Mouse (Mus musculus) retina, embryonic 14.5 days (tissue): Measurements from ENCODE around the gene Akna.

Source experiments
- DNase-seq: peaks from one replicate; pipeline ENCODE4 v3.0.0-alpha.2; 2015; ENCODE audit warnings: low spot score

The Akna gene

GRCm38 (mm10) chr4:63409908-63410582 lies 6.9 kb upstream of the Akna start:
- peak; percentile 72 for DNase-seq

GRCm38 (mm10) chr4:63409317-63409907 lies 6.3 kb upstream of the Akna start:
- DNase-seq = peak; percentile 31

- peak; percentile 85 for DNase-seq
Measured at GRCm38 (mm10) chr4:63408649-63409048, 5.5 kb upstream of the Akna start.

- no peak for DNase-seq
Measured at GRCm38 (mm10) chr4:63408247-63408646, 5.1 kb upstream of the Akna start.

- DNase-seq = no peak
Measured at GRCm38 (mm10) chr4:63405683-63406082, 2.5 kb upstream of the Akna start.

- DNase-seq = no peak
Measured at GRCm38 (mm10) chr4:63405051-63405450, 1.9 kb upstream of the Akna start.

- no peak for DNase-seq
Measured at GRCm38 (mm10) chr4:63404205-63404604, 1.1 kb upstream of the Akna start.

GRCm38 (mm10) chr4:63402558-63402957 lies 596 bp downstream of the Akna start:
- DNase-seq = no peak

- no peak for DNase-seq
Measured at GRCm38 (mm10) chr4:63402056-63402455, 1.1 kb downstream of the Akna start.

GRCm38 (mm10) chr4:63401620-63402019 lies 1.5 kb downstream of the Akna start:
- no peak for DNase-seq

- DNase-seq = no peak
Measured at GRCm38 (mm10) chr4:63400541-63401306, 2.4 kb downstream of the Akna start.

- DNase-seq = no peak
Measured at GRCm38 (mm10) chr4:63399691-63400270, 3.4 kb downstream of the Akna start.

- DNase-seq = no peak
Measured at GRCm38 (mm10) chr4:63398854-63399609, 4.1 kb downstream of the Akna start.

GRCm38 (mm10) chr4:63397981-63398537 lies 5.1 kb downstream of the Akna start:
- no peak for DNase-seq

GRCm38 (mm10) chr4:63391322-63391721 lies 11.8 kb downstream of the Akna start:
- DNase-seq = no peak

- no peak for DNase-seq
Measured at GRCm38 (mm10) chr4:63389887-63390528, 13.1 kb downstream of the Akna start.

GRCm38 (mm10) chr4:63389121-63389886 lies 13.8 kb downstream of the Akna start:
- peak; percentile 72 for DNase-seq

- DNase-seq = no peak
Measured at GRCm38 (mm10) chr4:63388029-63388428, 15.1 kb downstream of the Akna start.

- DNase-seq = no peak
Measured at GRCm38 (mm10) chr4:63385784-63386183, 17.4 kb downstream of the Akna start.

- DNase-seq = no peak
Measured at GRCm38 (mm10) chr4:63385253-63385652, 17.9 kb downstream of the Akna start.
